Mouse (Mus musculus) right cerebral cortex, postnatal 14 days (tissue): ENCODE data around the gene Mfap3l.
A peak's percentile ranks its signal among the peaks of the same experiment; 100 is the strongest.
"Not testable (repeated sequence)": the region's sequence is repeated elsewhere in the genome, so short reads cannot be mapped to it uniquely, and the experiment has no call there.

Source experiments
- DNase-seq: peaks from one replicate; pipeline ENCODE4 v3.0.0; 2022

The Mfap3l gene

GRCm38 (mm10) chr8:60632250-60632932 is at the start of gene Mfap3l:
Mfap3l (plus strand) TSS chr8:60632827.
- peak; percentile 93 for DNase-seq

DNA sequence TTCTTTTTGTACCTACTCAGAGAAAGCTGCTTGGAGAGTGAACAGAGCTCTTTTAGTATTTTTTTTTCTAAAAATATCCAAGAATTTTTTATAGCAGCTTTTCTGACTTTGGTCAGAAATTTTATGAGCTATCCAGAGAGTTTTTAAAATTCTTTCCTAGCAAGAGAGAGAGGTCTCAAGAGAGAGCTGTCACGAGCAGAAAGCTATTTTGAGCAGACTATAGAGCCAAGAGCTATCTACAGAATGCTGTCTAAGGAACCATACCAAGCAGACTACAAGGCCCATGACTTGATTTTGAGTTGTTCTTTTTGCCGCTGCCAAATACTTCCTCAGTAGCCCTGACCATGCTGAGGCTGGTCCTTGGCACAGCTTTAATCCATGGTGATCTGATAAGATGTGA is 49.3 kb upstream of the Mfap3l start:
- no peak for DNase-seq

- DNase-seq = not testable (repeated sequence)
These were observed 41.1 kb upstream of the Mfap3l start for GRCm38 (mm10) chr8:60591352-60592105.

DNA sequence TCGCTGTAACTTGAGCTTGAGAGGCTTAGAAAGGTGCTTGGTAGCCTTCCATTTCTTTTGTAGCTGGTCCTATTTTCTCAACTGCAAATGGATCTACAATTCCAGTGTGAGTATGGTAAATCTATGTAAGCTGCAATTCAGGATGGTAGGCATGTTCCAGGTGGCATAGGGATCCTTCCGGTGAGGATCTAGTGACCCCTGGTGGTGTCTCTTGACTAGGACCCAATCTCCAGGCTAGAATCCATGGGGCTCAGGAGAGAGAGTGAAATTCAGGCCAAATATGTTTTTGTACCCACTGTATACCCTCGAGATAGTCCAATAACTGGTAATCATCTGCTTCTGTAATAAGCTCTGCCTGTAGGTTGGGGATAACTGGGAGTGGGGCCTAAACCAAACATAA is 37.9 kb upstream of the Mfap3l start:
- no peak for DNase-seq

- no peak for DNase-seq
These were observed 21.0 kb upstream of the Mfap3l start for GRCm38 (mm10) chr8:60611580-60612111.

DNA sequence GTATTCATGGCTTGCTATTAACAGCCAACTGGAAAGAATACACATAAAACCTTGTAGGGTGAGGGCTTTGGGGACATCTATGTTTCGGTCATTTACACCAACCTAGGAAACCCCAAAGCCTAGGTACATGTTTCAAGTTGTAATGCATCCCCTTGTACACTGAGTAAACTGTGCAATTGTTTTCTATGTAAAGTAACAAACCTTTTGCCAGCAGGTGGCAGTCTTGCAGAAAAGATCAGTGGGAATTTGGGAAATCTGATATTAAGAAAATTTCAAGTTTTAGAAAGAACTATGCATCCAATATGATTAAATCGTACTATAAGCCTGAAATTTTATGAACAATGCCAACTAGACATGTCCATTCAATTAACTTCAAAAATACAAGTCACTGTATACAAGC is 15.7 kb upstream of the Mfap3l start:
- peak; percentile 50 for DNase-seq

DNA sequence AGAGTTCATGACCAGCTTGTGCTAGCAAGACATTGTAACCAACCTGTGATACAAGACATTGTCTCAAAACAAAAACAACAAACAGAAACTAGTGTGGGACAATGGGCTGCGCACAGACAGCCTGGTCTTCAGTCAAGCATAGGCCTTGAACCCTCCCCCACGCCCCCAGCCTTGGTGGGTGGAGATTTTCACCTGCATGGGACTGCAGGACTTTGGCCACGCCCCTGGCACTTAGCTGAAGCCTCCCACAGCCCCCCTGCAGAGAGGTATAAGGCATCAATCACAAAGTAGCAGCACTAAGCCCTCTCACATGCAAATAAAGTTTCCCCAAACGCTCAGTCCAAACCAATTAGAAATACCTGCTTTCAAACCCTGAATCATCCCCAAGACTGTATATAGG is 11.1 kb upstream of the Mfap3l start:
- DNase-seq = no peak

GRCm38 (mm10) chr8:60622056-60622455 is 10.6 kb upstream of the Mfap3l start:
- DNase-seq = no peak

GRCm38 (mm10) chr8:60623438-60623837 is 9.2 kb upstream of the Mfap3l start:
- no peak for DNase-seq

DNA sequence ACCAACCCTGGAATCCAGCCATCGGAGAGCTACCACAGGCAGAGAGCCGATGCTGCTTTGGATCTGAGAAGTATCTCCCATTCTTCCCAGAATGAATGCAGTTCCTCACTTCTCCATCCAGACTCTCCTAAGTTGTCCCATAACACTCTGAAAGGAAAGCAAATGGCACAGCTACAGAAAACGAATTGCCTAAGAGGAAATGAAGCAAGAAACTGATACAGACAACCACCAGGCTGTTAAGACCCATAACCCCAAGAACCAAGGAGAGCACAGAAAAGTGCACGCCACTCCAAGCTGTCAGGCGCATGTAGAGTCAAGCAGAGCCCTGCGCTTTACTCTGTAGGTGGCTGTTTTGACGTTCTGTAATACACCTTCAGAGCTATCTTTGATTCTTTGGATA is 7.9 kb upstream of the Mfap3l start:
- DNase-seq = no peak

GRCm38 (mm10) chr8:60627937-60628336 is 4.7 kb upstream of the Mfap3l start:
- no peak for DNase-seq

GRCm38 (mm10) chr8:60629059-60629458 is 3.6 kb upstream of the Mfap3l start:
- no peak for DNase-seq

- DNase-seq = peak; percentile 66
These were observed 1.1 kb upstream of the Mfap3l start for GRCm38 (mm10) chr8:60631504-60631934.

DNA sequence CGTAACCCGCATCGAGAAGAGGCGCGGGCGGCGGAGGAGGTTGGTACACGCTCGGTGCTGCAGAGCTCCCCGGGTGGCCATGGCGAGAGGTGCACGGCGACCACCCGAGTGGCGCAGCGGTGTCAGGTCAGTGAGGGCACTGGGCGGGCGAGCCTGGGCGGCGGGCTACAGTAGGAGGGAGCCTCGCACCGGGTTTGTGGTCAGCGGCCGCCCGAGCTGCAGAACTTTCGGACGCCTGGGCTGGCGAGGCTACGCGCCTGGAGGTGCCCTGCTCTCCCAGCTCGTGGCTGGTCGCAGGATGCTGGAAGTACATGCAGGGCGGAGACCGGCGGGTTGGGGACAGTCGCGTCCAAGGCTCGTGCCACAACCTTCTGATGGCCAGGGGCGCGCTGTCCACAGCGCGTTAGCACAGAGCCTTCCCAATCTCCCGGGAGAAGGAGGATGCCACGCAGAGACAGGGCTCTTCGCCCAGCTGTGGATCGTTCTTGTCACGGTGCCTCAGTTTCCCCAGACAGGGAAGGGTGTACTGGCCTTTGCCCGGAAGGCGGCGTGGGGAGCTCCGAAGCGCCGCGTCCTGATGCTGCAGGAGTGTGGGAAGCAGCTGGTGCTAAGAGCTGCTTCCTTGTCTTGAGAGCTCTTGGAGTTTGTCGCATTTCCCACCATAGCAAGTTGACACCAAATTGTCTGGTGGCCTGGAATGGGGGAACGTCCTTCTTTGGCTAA is 467 bp downstream of the Mfap3l start:
- DNase-seq = peak; percentile 35

GRCm38 (mm10) chr8:60634921-60635320 is 2.3 kb downstream of the Mfap3l start:
- DNase-seq = no peak

GRCm38 (mm10) chr8:60635846-60636245 is 3.2 kb downstream of the Mfap3l start:
- DNase-seq = no peak

DNA sequence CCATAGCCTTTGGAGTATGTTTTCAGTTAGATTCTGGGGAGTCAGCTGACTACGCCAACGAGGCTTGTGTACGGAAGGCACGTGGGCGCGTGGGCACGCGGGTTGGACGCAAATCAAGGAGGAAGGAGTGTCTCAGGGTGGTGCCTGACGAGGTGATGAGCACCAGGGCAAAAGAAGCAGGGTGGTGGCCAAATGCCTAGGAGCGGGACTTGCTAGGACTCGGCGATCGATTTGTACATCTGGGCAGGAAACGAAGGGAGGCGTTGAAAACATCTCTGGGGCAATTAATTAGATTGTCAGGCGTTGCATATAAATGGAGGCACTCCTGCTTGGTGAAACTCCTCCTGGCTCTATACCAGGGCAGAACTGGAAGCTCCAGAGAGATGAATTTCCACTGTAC is 7.4 kb downstream of the Mfap3l start:
- no peak for DNase-seq

DNA sequence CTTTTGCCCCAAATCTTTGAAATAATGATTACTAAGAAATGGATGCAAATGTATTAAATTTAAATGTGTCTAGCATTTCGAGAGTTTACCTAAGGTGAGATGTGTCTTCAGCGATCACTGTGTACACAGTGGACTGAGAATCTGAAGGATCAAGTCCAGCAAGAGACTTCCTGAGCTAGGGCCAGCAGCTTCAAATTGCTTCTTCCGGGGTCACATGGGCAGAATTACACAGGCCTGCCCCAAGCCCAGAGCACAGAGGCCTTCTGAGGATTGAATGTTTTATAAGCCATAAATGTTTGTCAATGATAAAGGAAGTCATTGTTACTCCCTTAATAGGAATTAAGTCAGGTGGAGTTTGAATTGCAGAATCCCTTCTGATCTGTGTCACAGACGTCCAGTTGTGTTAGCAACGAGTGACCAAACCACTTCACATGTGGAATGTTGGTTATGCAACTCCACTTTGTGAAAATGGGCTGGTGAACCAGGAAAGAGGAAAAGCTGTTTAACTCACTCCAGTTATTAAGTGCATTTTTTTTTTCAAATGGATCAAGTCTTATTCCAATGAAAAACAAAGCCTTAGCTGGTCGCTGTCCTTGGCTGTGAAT is 10.9 kb downstream of the Mfap3l start:
- DNase-seq = no peak

DNA sequence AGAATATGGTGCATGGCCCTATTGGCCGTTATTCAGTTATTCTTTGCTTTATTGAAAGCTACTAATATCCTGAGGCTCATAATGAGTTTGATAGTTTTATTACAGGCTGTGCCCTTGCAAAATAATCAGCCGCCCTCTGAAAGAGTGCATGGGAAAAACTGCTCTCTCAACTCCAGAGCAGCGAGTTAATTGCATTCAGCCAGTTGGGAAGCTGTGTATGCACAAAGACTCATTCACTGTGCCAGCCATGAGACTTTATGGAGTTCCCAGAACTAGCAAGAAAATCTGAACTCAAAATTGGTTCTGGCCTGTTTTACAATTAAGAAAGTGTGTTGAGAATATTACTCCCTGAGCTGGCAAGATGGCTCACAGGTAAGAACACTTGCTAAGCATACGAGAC is 12.5 kb downstream of the Mfap3l start:
- no peak for DNase-seq

DNA sequence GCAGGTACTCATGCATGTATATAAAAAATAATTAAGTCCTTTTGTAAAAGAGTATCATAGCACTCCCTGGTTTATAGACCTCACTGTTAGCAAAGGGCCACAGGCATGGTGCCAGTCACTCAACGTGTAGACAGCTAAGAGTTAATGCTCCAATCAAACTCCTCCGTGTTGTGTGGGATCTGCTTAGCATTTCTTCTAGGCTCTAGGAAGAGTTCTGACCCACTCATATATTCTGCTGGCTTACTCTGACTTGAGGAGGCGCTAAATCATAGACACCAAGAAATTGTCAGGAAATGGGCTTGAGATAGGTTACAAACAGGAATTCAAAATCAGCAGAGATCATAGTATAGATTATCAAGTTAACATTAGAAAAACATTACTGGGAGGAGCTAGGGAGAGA is 13.3 kb downstream of the Mfap3l start:
- no peak for DNase-seq

DNA sequence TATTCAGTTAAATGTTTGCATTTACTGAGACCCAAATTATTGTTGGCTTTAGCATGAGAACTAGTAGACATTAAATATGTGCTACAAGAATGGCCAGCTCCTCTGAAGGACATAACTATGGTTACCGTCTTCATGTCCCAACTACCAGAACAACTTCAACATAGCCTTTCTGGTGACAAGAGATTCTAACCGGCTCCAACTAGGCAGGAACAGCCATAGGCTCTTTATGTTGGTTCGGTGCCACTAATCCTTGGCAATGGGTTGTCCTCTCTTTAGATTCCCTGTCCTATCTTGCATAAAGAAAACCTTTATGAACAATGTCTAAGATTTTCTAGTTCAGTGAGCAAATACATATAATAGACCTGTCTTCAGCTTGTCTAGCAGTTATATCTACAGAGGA is 14.7 kb downstream of the Mfap3l start:
- no peak for DNase-seq

DNA sequence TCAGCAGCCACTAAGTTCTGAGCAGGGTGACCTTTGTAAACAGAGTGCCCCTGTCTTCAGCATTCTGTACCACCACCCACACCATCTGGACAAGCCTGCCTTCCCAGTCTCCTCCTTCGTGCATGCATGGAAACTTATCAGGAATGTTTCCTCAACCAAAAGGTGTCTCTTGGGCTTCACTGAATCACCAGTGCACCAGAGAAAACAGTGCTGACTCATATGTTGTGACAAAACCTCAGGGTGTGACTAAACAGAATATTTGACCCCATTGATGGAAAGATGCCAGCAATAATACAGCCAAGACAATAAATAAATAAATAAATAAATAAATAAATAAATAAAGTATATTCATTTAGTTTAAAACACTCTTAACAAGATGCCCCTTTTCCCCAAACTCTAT is 16.5 kb downstream of the Mfap3l start:
- no peak for DNase-seq

- no peak for DNase-seq
These were observed 17.5 kb downstream of the Mfap3l start for GRCm38 (mm10) chr8:60650119-60650518.
